Mouse (Mus musculus) mouse trophoblast stem cell (cell line): Measurements from ENCODE around the gene Cd151.

Experiments
- in situ Hi-C, 2 experiments: fragments of 300-500 bp; cut with MseI, MboI; formaldehyde crosslinking; loops; 2 replicates in 1 of 2; 3 replicates in 1 of 2; pipeline ENCODE4 v1.15.1; 2025

Gene Cd151

GRCm38 (mm10) chr7:141493729-141494128 lies 26.5 kb downstream of the Cd151 start:
- in situ Hi-C loops, result no loop called here

GRCm38 (mm10) chr7:141495379-141495778 lies 28.2 kb downstream of the Cd151 start:
- in situ Hi-C loops, result no loop called here

GRCm38 (mm10) chr7:141495940-141496339 lies 28.7 kb downstream of the Cd151 start:
- in situ Hi-C loops, result no loop called here

- in situ Hi-C loops, result no loop called here
These were observed 30.4 kb downstream of the Cd151 start for GRCm38 (mm10) chr7:141497600-141497999.

- in situ Hi-C loops, result no loop called here
These were observed 34.8 kb downstream of the Cd151 start for GRCm38 (mm10) chr7:141501820-141502555.

GRCm38 (mm10) chr7:141502556-141502905 lies 35.3 kb downstream of the Cd151 start:
- in situ Hi-C loops, result no loop called here

GRCm38 (mm10) chr7:141506278-141506677 lies 39.1 kb downstream of the Cd151 start:
- in situ Hi-C loops, result no loop called here

GRCm38 (mm10) chr7:141508160-141508559 lies 41.0 kb downstream of the Cd151 start:
- in situ Hi-C loops, result no loop called here

GRCm38 (mm10) chr7:141510196-141510595 lies 43.0 kb downstream of the Cd151 start:
- in situ Hi-C loops, result no loop called here

GRCm38 (mm10) chr7:141510681-141511191 lies 43.5 kb downstream of the Cd151 start:
- in situ Hi-C loops, result no loop called here

GRCm38 (mm10) chr7:141517638-141518037 lies 50.4 kb downstream of the Cd151 start:
- in situ Hi-C loops, result no loop called here

- in situ Hi-C loops, result no loop called here
These were observed 51.1 kb downstream of the Cd151 start for GRCm38 (mm10) chr7:141518296-141518695.

- in situ Hi-C loops, result no loop called here
These were observed 51.7 kb downstream of the Cd151 start for GRCm38 (mm10) chr7:141518926-141519325.

GRCm38 (mm10) chr7:141519795-141520194 lies 52.6 kb downstream of the Cd151 start:
- in situ Hi-C loops, result no loop called here
